Mouse (Mus musculus) splenic B cell, adult 2 months (primary cell): ENCODE measurements around the gene Dusp11.
A peak's percentile ranks its signal among the peaks of the same experiment; 100 is the strongest.
"Not testable (repeated sequence)": the region's sequence is repeated elsewhere in the genome, so short reads cannot be mapped to it uniquely, and the experiment has no call there.

Experiments
- DNase-seq: peaks from one replicate; pipeline ENCODE4 v3.0.0-alpha.2; 2011; ENCODE audit warnings: low read depth, low spot score
- H3K27me3 ChIP-seq: 2 replicates; pipeline ENCODE4 v1.6.1; 2012; ENCODE audit warnings: mild to moderate bottlenecking, low read length, moderate library complexity, mixed read lengths; ENCODE audit not compliant: control insufficient read depth, poor library complexity, insufficient read depth, severe bottlenecking
- H3K36me3 ChIP-seq: 2 replicates; pipeline ENCODE4 v1.6.1; 2012; ENCODE audit warnings: mild to moderate bottlenecking, low read length, moderate library complexity, mixed read lengths; ENCODE audit not compliant: control insufficient read depth, poor library complexity, insufficient read depth, severe bottlenecking

Dusp11 gene

GRCm38 (mm10) chr6:85961101-85962091 lies at the start of gene Dusp11:
Gene Dusp11 (minus strand): TSS chr6:85961667.
- DNase-seq = peak; percentile 93
- H3K36me3 ChIP-seq = peaks cover 11% of the 10 kb centered on the region
- no peaks in the 10 kb centered on the region for H3K27me3 ChIP-seq

- DNase-seq = peak; percentile 72
- H3K36me3 ChIP-seq = no peaks in the 10 kb centered on the region
- H3K27me3 ChIP-seq = no peaks in the 10 kb centered on the region
Measured at GRCm38 (mm10) chr6:86009980-86010379, 48.5 kb upstream of the Dusp11 start.

- H3K36me3 ChIP-seq = no peaks in the 10 kb centered on the region
- DNase-seq = peak; percentile 93
Measured at GRCm38 (mm10) chr6:86004271-86005148, 43.0 kb upstream of the Dusp11 start.

GRCm38 (mm10) chr6:86003405-86003925 lies 42.0 kb upstream of the Dusp11 start:
- Histone ChIP-seq H3K27me3 (no peaks in the 10 kb centered on the region), H3K36me3 (no peaks in the 10 kb centered on the region)
- DNase-seq = peak; percentile 50

More at GRCm38 (mm10) chr6:86004271-86005148, 43.0 kb upstream of the Dusp11 start:
- no peaks in the 10 kb centered on the region for H3K27me3 ChIP-seq

- not testable (repeated sequence) for H3K36me3 ChIP-seq, DNase-seq, H3K27me3 ChIP-seq
Measured at GRCm38 (mm10) chr6:85990774-85991173, 29.3 kb upstream of the Dusp11 start.

GRCm38 (mm10) chr6:85989570-85989969 lies 28.1 kb upstream of the Dusp11 start:
- not testable (repeated sequence) for H3K27me3 ChIP-seq, DNase-seq, H3K36me3 ChIP-seq

- Histone ChIP-seq H3K36me3 (no peaks in the 10 kb centered on the region), H3K27me3 (no peaks in the 10 kb centered on the region)
- no peak for DNase-seq
Measured at GRCm38 (mm10) chr6:85984351-85984750, 22.9 kb upstream of the Dusp11 start.

- DNase-seq = peak; percentile 67
- not testable (repeated sequence) for H3K27me3 ChIP-seq
Measured at GRCm38 (mm10) chr6:85978736-85979135, 17.3 kb upstream of the Dusp11 start.

GRCm38 (mm10) chr6:85976242-85976641 lies 14.8 kb upstream of the Dusp11 start:
- peak; percentile 60 for DNase-seq
- Histone ChIP-seq H3K27me3 (no peaks in the 10 kb centered on the region), H3K36me3 (no peaks in the 10 kb centered on the region)

More at GRCm38 (mm10) chr6:85978736-85979135, 17.3 kb upstream of the Dusp11 start:
- not testable (repeated sequence) for H3K36me3 ChIP-seq

- no peaks in the 10 kb centered on the region for H3K27me3 ChIP-seq
- DNase-seq = no peak
- H3K36me3 ChIP-seq = no peaks in the 10 kb centered on the region
Measured at GRCm38 (mm10) chr6:85975761-85976160, 14.3 kb upstream of the Dusp11 start.

GRCm38 (mm10) chr6:85974941-85975617 lies 13.6 kb upstream of the Dusp11 start:
- H3K27me3 ChIP-seq = no peaks in the 10 kb centered on the region
- no peak for DNase-seq
- H3K36me3 ChIP-seq = no peaks in the 10 kb centered on the region

- no peak for DNase-seq
- H3K27me3 ChIP-seq = no peaks in the 10 kb centered on the region
- no peaks in the 10 kb centered on the region for H3K36me3 ChIP-seq
Measured at GRCm38 (mm10) chr6:85973336-85973735, 11.9 kb upstream of the Dusp11 start.

- H3K27me3 ChIP-seq = no peaks in the 10 kb centered on the region
- no peak for DNase-seq
- H3K36me3 ChIP-seq = no peaks in the 10 kb centered on the region
Measured at GRCm38 (mm10) chr6:85972699-85973098, 11.2 kb upstream of the Dusp11 start.

GRCm38 (mm10) chr6:85969889-85970288 lies 8.4 kb upstream of the Dusp11 start:
- Histone ChIP-seq H3K36me3 (no peaks in the 10 kb centered on the region), H3K27me3 (no peaks in the 10 kb centered on the region)
- DNase-seq = peak; percentile 50
